Mouse (Mus musculus) C2C12 (cell line): ENCODE measurements around the gene Morn2. TPM values are rescaled to one million over a fixed set of nuclear protein-coding genes. Genes with fewer than 3 reads are reported as not detected.

ENCODE experiments used
- H3K27me3 ChIP-seq: one replicate; pipeline ENCODE4 v1.6.1; 2011; ENCODE audit not compliant: control insufficient read depth, insufficient read depth, insufficient read length
- H3K36me3 ChIP-seq: one replicate; pipeline ENCODE4 v1.6.1; 2011; ENCODE audit not compliant: control insufficient read depth, insufficient read depth
- H3K4me3 ChIP-seq: one replicate; pipeline ENCODE4 v1.5.1; 2011; ENCODE audit warnings: mild to moderate bottlenecking, control low read depth; ENCODE audit not compliant: poor library complexity, insufficient read depth, severe bottlenecking
- H3K79me2 ChIP-seq: one replicate; pipeline ENCODE4 v1.6.1; 2011; ENCODE audit not compliant: control insufficient read depth, insufficient read depth
- H3K79me3 ChIP-seq: one replicate; pipeline ENCODE4 v1.6.1; 2011; ENCODE audit warnings: low read depth, control low read depth
- H3ac ChIP-seq: one replicate; pipeline ENCODE3; 2011; ENCODE audit warnings: low read depth; ENCODE audit not compliant: control insufficient read depth, insufficient read length
- MAX ChIP-seq: IDR thresholded peaks from one replicate; pipeline ENCODE4 v1.6.1; 2011; ENCODE audit warnings: mild to moderate bottlenecking, control low read depth
- polyA plus RNA-seq: library from polyadenylated mRNA; unstranded; fragments of >200 nt; fragmentation: generic; extraction: Trizol; gene quantifications from one replicate; pipeline ENCODE4 v1.2.1, GENCODE M21; 2012; ENCODE audit warnings: missing spikeins

Gene Morn2
- polyA plus RNA-seq, 1 experiment: 12.4 TPM

- Histone ChIP-seq H3K79me2 (no peaks in the 10 kb centered on the region), H3K27me3 (no peaks in the 10 kb centered on the region), H3K36me3 (no peaks in the 10 kb centered on the region), H3K79me3 (no peaks in the 10 kb centered on the region), H3ac (no peak overlapping the region), H3K4me3 (no peak overlapping the region)
- no peak for TF ChIP-seq MAX
These were observed 56.7 kb downstream of the Morn2 start for GRCm38 (mm10) chr17:80346591-80347125.

Other genes with a start within 250 kb of the Morn2 start
- gene Hnrnpll, start 227.9 kb upstream of the Morn2 start, polyA plus RNA-seq: 33.8 TPM
- 3.7 TPM for gene Galm, start 162.7 kb upstream of the Morn2 start, polyA plus RNA-seq
- gene Srsf7, start 82.9 kb upstream of the Morn2 start, polyA plus RNA-seq: 228 TPM
- 0.01 TPM for gene Ttc39d, start 82.7 kb upstream of the Morn2 start, polyA plus RNA-seq
- gene Gemin6, start 65.8 kb upstream of the Morn2 start, polyA plus RNA-seq: 28.4 TPM
- 6.1 TPM for gene Dhx57, start 273 bp downstream of the Morn2 start, polyA plus RNA-seq
- not detected for gene Arhgef33, start 17.2 kb downstream of the Morn2 start, polyA plus RNA-seq
- not detected for gene Gm10190, start 83.3 kb downstream of the Morn2 start, polyA plus RNA-seq
- gene Sos1, start 190.2 kb downstream of the Morn2 start, polyA plus RNA-seq: 4.2 TPM